Mouse (Mus musculus) embryonic facial prominence, embryonic 15.5 days (tissue): Measurements from ENCODE around the gene Tmprss6. TPM values are rescaled to one million over a fixed set of nuclear protein-coding genes. Genes with fewer than 3 reads are reported as not detected.

Experiments
- ATAC-seq: fragments of 200-750 bp; cut with Nextera tagmentation; 2 replicates; pipeline ENCODE4 v1.8.0; 2017; ENCODE audit warnings: low read depth, moderate TSS enrichment; ENCODE audit not compliant: insufficient number of reproducible peaks, low FRiP score, low TSS enrichment
- H3K27ac ChIP-seq: fragments of 300-500 bp; sonication (generic); replicated peaks from 2 replicates; pipeline ENCODE4 v1.5.1; 2015; ENCODE audit warnings: mild to moderate bottlenecking, inconsistent platforms
- H3K27me3 ChIP-seq: fragments of 300-500 bp; sonication (generic); 2 replicates; pipeline ENCODE4 v1.6.1; 2015; ENCODE audit warnings: inconsistent platforms
- H3K36me3 ChIP-seq: fragments of 300-500 bp; sonication (generic); 2 replicates; pipeline ENCODE4 v1.6.1; 2015; ENCODE audit warnings: mild to moderate bottlenecking, inconsistent platforms
- H3K4me1 ChIP-seq: fragments of 300-500 bp; sonication (generic); 2 replicates; pipeline ENCODE4 v1.6.1; 2015; ENCODE audit warnings: inconsistent platforms
- H3K4me2 ChIP-seq: fragments of 300-500 bp; sonication (generic); replicated peaks from 2 replicates; pipeline ENCODE4 v1.6.1; 2015; ENCODE audit warnings: mild to moderate bottlenecking, inconsistent platforms
- H3K4me3 ChIP-seq: fragments of 300-500 bp; sonication (generic); replicated peaks from 2 replicates; pipeline ENCODE4 v1.5.1; 2015; ENCODE audit warnings: mild to moderate bottlenecking, inconsistent platforms
- H3K9ac ChIP-seq: fragments of 300-500 bp; sonication (generic); 2 replicates; pipeline ENCODE4 v1.6.1; 2015; ENCODE audit warnings: inconsistent platforms
- H3K9me3 ChIP-seq: fragments of 300-500 bp; sonication (generic); replicated peaks from 2 replicates; pipeline ENCODE4 v1.6.1; 2016; ENCODE audit warnings: inconsistent platforms
- WGBS: fragments of 180-500 bp; shearing (Covaris S2); methylation state at CpG from one replicate; pipeline ENCODE4 v1.1.7; 2015; 5-methylcytosine and 5-hydroxymethylcytosine counted together
- polyA plus RNA-seq: library from polyadenylated mRNA; unstranded; fragments of >200 nt; fragmentation: Nextera tagmentation; extraction: Ambion mirVana; gene quantifications from 2 replicates; pipeline ENCODE4 v1.2.1, GENCODE M21; 2015

Tmprss6 gene
- polyA plus RNA-seq: 2.7 and 3.4 TPM in 2 replicates

- Histone ChIP-seq H3K4me1 (no peaks in the 10 kb centered on the region), H3K36me3 (no peaks in the 10 kb centered on the region), H3K4me3 (no peak within 1 kb of the TSS), H3K4me2 (no peak within 1 kb of the TSS), H3K9ac (no peak within 1 kb of the TSS), H3K27ac (no peak within 1 kb of the TSS), H3K9me3 (no peaks in the 10 kb centered on the region), H3K27me3 (no peaks in the 10 kb centered on the region)
- peak; percentile 70 for ATAC-seq
- 64% methylated on average over 7 of the region's 7 CpGs for WGBS
Observed at GRCm38 (mm10) chr15:78468379-78468937, at the start of gene Tmprss6. Tmprss6 (minus strand) TSS chr15:78468634.

- Histone ChIP-seq H3K9ac (no peak overlapping the region), H3K4me2 (no peak overlapping the region), H3K4me1 (peaks cover 46% of the 10 kb centered on the region), H3K27ac (no peak overlapping the region), H3K9me3 (no peaks in the 10 kb centered on the region), H3K27me3 (no peaks in the 10 kb centered on the region), H3K4me3 (no peak overlapping the region), H3K36me3 (no peaks in the 10 kb centered on the region)
- WGBS: 50% methylated on average over 7 of the region's 7 CpGs
- ATAC-seq: no peak
Observed at GRCm38 (mm10) chr15:78518221-78518620, 49.8 kb upstream of the Tmprss6 start.

GRCm38 (mm10) chr15:78515759-78516158, 47.3 kb upstream of the Tmprss6 start:
- Histone ChIP-seq H3K27me3 (no peaks in the 10 kb centered on the region), H3K9ac (no peak overlapping the region), H3K4me1 (peaks cover 42% of the 10 kb centered on the region), H3K36me3 (no peaks in the 10 kb centered on the region), H3K4me2 (no peak overlapping the region), H3K4me3 (no peak overlapping the region), H3K9me3 (no peaks in the 10 kb centered on the region), H3K27ac (peak overlapping the region; percentile 87)
- peak; percentile 66; the same call in 1 of the 2 replicates for ATAC-seq
- WGBS: 29% methylated on average over 6 of the region's 6 CpGs

- 26% methylated on average over 7 of the region's 7 CpGs for WGBS
- Histone ChIP-seq H3K27me3 (no peaks in the 10 kb centered on the region), H3K4me1 (peaks cover 42% of the 10 kb centered on the region), H3K4me3 (no peak overlapping the region), H3K27ac (peak overlapping the region; percentile 87), H3K9me3 (no peaks in the 10 kb centered on the region), H3K9ac (no peak overlapping the region), H3K36me3 (no peaks in the 10 kb centered on the region), H3K4me2 (no peak overlapping the region)
- no peak for ATAC-seq
Observed at GRCm38 (mm10) chr15:78514393-78515146, 46.1 kb upstream of the Tmprss6 start.

- H3K4me1 ChIP-seq: peaks cover 39% of the 10 kb centered on the region
- no peaks in the 10 kb centered on the region for H3K9me3 ChIP-seq
- H3K27me3 ChIP-seq: no peaks in the 10 kb centered on the region
- WGBS: 76% methylated on average over 14 of the region's 14 CpGs
- no peaks in the 10 kb centered on the region for H3K36me3 ChIP-seq
- H3K4me2 ChIP-seq: no peak overlapping the region
- no peak for ATAC-seq
- no peak overlapping the region for H3K4me3 ChIP-seq
- no peak overlapping the region for H3K27ac ChIP-seq
- H3K9ac ChIP-seq: no peak overlapping the region
Observed at GRCm38 (mm10) chr15:78513019-78513418, 44.6 kb upstream of the Tmprss6 start.

- Histone ChIP-seq H3K4me1 (peaks cover 35% of the 10 kb centered on the region), H3K4me2 (no peak overlapping the region), H3K36me3 (no peaks in the 10 kb centered on the region), H3K9me3 (no peaks in the 10 kb centered on the region), H3K27ac (no peak overlapping the region), H3K4me3 (no peak overlapping the region), H3K9ac (no peak overlapping the region), H3K27me3 (no peaks in the 10 kb centered on the region)
- ATAC-seq: no peak
- 79% methylated on average over 7 of the region's 7 CpGs for WGBS
Observed at GRCm38 (mm10) chr15:78511951-78512350, 43.5 kb upstream of the Tmprss6 start.

- Histone ChIP-seq H3K4me2 (no peak overlapping the region), H3K4me3 (no peak overlapping the region), H3K27me3 (no peaks in the 10 kb centered on the region), H3K4me1 (peaks cover 24% of the 10 kb centered on the region), H3K27ac (no peak overlapping the region), H3K9me3 (no peaks in the 10 kb centered on the region), H3K9ac (no peak overlapping the region), H3K36me3 (no peaks in the 10 kb centered on the region)
- ATAC-seq: no peak
- 89% methylated on average over 6 of the region's 6 CpGs for WGBS
Observed at GRCm38 (mm10) chr15:78510736-78511135, 42.3 kb upstream of the Tmprss6 start.

- Histone ChIP-seq H3K27me3 (no peaks in the 10 kb centered on the region), H3K36me3 (no peaks in the 10 kb centered on the region), H3K4me3 (no peak overlapping the region), H3K9ac (no peak overlapping the region), H3K9me3 (no peaks in the 10 kb centered on the region), H3K27ac (no peak overlapping the region), H3K4me1 (peaks cover 20% of the 10 kb centered on the region), H3K4me2 (no peak overlapping the region)
- no peak for ATAC-seq
- 66% methylated on average over 8 of the region's 8 CpGs for WGBS
Observed at GRCm38 (mm10) chr15:78510121-78510576, 41.7 kb upstream of the Tmprss6 start.

- Histone ChIP-seq H3K27ac (no peak overlapping the region), H3K36me3 (no peaks in the 10 kb centered on the region), H3K4me2 (no peak overlapping the region), H3K4me1 (peaks cover 14% of the 10 kb centered on the region), H3K9ac (no peak overlapping the region), H3K27me3 (no peaks in the 10 kb centered on the region), H3K9me3 (no peaks in the 10 kb centered on the region), H3K4me3 (no peak overlapping the region)
- WGBS: 51% methylated on average over 12 of the region's 12 CpGs
- ATAC-seq: no peak
Observed at GRCm38 (mm10) chr15:78509297-78509899, 41.0 kb upstream of the Tmprss6 start.

GRCm38 (mm10) chr15:78508443-78508842, 40.0 kb upstream of the Tmprss6 start:
- Histone ChIP-seq H3K9me3 (no peaks in the 10 kb centered on the region), H3K4me1 (peaks cover 11% of the 10 kb centered on the region), H3K36me3 (no peaks in the 10 kb centered on the region), H3K27me3 (no peaks in the 10 kb centered on the region), H3K4me2 (no peak overlapping the region), H3K27ac (no peak overlapping the region), H3K4me3 (no peak overlapping the region), H3K9ac (no peak overlapping the region)
- no peak for ATAC-seq
- WGBS: 48% methylated on average over 7 of the region's 7 CpGs

GRCm38 (mm10) chr15:78505541-78505940, 37.1 kb upstream of the Tmprss6 start:
- 78% methylated on average over 3 of the region's 3 CpGs for WGBS
- H3K9me3 ChIP-seq: no peaks in the 10 kb centered on the region
- H3K36me3 ChIP-seq: no peaks in the 10 kb centered on the region
- H3K4me1 ChIP-seq: peaks cover 10% of the 10 kb centered on the region
- no peaks in the 10 kb centered on the region for H3K27me3 ChIP-seq
- no peak overlapping the region for H3K9ac ChIP-seq
- H3K4me3 ChIP-seq: no peak overlapping the region
- H3K27ac ChIP-seq: no peak overlapping the region
- H3K4me2 ChIP-seq: no peak overlapping the region
- ATAC-seq: no peak
